27 mouse cellular contexts compared by ENCODE assay signal in the genomic region with DNA sequence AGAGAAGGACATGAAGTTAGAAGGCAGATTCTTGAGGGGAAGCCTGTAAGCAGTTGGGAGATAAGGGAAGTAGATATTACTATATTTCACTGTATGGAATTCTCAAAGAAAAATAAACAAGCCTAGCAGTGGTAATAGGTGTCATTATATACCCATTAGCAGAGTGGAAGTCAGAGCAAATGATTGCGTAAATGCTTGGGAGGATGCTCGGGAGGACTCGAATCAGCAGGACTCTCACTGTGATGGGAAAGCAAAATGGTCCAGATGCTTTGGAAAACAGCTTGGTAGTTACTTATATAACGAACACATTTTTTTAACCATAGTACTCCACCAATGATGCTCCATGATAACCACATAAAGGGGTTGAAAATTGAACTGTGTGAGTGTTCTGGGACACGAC.
"Had no signal": no experiment of that assay in that cellular context is flagged by ENCODE, and none has a peak within 500 bp of the region (broad histone marks: within the 10 kb centered on the region; RNA-seq: fewer than 3 reads in every experiment).

No protein-coding gene starts in this region.

- H3K9ac ChIP-seq: heart, embryonic 13.5 days; heart, embryonic 15.5 days; hindbrain, embryonic 13.5 days; hindbrain, embryonic 15.5 days; intestine, embryonic 15.5 days; limb, embryonic 12.5 days; liver, embryonic 13.5 days; liver, embryonic 15.5 days had no signal

- H3K27me3 ChIP-seq: heart, embryonic 13.5 days; heart, embryonic 15.5 days; hindbrain, embryonic 13.5 days; hindbrain, embryonic 15.5 days; intestine, embryonic 15.5 days; limb, embryonic 12.5 days; liver, embryonic 13.5 days; liver, embryonic 15.5 days had no signal

- H3K36me3 ChIP-seq: heart, embryonic 13.5 days; heart, embryonic 15.5 days; hindbrain, embryonic 10.5 days; hindbrain, embryonic 13.5 days; hindbrain, embryonic 15.5 days; intestine, embryonic 15.5 days; limb, embryonic 10.5 days; limb, embryonic 12.5 days; liver, embryonic 13.5 days; liver, embryonic 15.5 days had no signal

- H3K9me3 ChIP-seq: heart, embryonic 13.5 days; heart, embryonic 15.5 days; hindbrain, embryonic 10.5 days; hindbrain, embryonic 13.5 days; hindbrain, embryonic 15.5 days; intestine, embryonic 15.5 days; limb, embryonic 10.5 days; limb, embryonic 12.5 days; liver, embryonic 13.5 days; liver, embryonic 15.5 days had no signal

- H3K4me2 ChIP-seq: heart, embryonic 11.5 days; heart, embryonic 13.5 days; heart, embryonic 15.5 days; hindbrain, embryonic 13.5 days; hindbrain, embryonic 15.5 days; intestine, embryonic 15.5 days; limb, embryonic 12.5 days; liver, embryonic 11.5 days; liver, embryonic 13.5 days; liver, embryonic 15.5 days had no signal

- DNase-seq: gastrocnemius, postnatal 14 days; gastrocnemius, postnatal 36 days; heart, adult 2 months; heart, postnatal 14 days; heart, postnatal 4 days; kidney, adult 18-20 months; kidney, adult 8-10 months; kidney, postnatal 10 days; kidney, postnatal 25 days; kidney, postnatal 4 days; liver; liver, embryonic 13.5 days had no signal

- H3K4me3 ChIP-seq: heart, adult 2 months; heart, embryonic 13.5 days; heart, embryonic 15.5 days; hindbrain, embryonic 10.5 days; hindbrain, embryonic 13.5 days; hindbrain, embryonic 15.5 days; intestine, embryonic 15.5 days; layer of hippocampus, adult 2 months; left cerebral cortex, adult 2 months; limb, embryonic 10.5 days; limb, embryonic 12.5 days; liver, embryonic 13.5 days; liver, embryonic 15.5 days had no signal

- H3K27ac ChIP-seq: heart, adult 2 months; heart, embryonic 13.5 days; heart, embryonic 15.5 days; hindbrain, embryonic 10.5 days; hindbrain, embryonic 13.5 days; hindbrain, embryonic 15.5 days; intestine, embryonic 15.5 days; layer of hippocampus, adult 2 months; left cerebral cortex, adult 2 months; limb, embryonic 10.5 days; limb, embryonic 12.5 days; liver, embryonic 13.5 days; liver, embryonic 15.5 days had no signal

- ATAC-seq: inflammation-experienced regulatory T-cells, adult 6 months; intestine, embryonic 15.5 days; intestine, postnatal 0 days had no signal

- H3K4me1 ChIP-seq: intestine, embryonic 15.5 days; liver, embryonic 13.5 days; liver, embryonic 15.5 days had no signal
